In genomic region chr8:83774221-83774620, GRCm38 (mm10) we compare ENCODE assay signal across 21 mouse cellular contexts. TPM values are rescaled to one million over a fixed set of nuclear protein-coding genes. Genes with fewer than 3 reads are reported as not detected.
DNase-seq lines count a peak whose midpoint lies in the region; ATAC-seq and TF ChIP-seq lines count a peak whose summit lies in the region.
"Had no signal": no experiment of that assay in that cellular context is flagged by ENCODE, and none has a peak within 500 bp of the region (broad histone marks: within the 10 kb centered on the region; RNA-seq: fewer than 3 reads in every experiment).

No protein-coding gene starts in this region.

- no peak overlapping the region for H3K4me2 ChIP-seq in liver, postnatal 0 days (ENCODE audit: low read depth, low read length)
- H3K4me2 ChIP-seq: forebrain, embryonic 12.5 days; heart, embryonic 15.5 days; midbrain, embryonic 12.5 days had no signal

- ATAC-seq in liver, postnatal 0 days, result no peak
- ATAC-seq: hindbrain, embryonic 16.5 days; lung, postnatal 0 days had no signal

- peak; percentile 35 for DNase-seq in embryo, embryonic 10 days (ENCODE audit: low spot score)
- DNase-seq in embryo, embryonic 9.5 days (ENCODE audit: extremely low spot score), result no peak
- no peak for DNase-seq in liver, adult 2 months (ENCODE audit: extremely low read depth, low read depth, low spot score)
- DNase-seq in liver, postnatal 0 days, result no peak
- peak; percentile 19 for DNase-seq in brain, adult 2 months (ENCODE audit: low read depth, low spot score)
- DNase-seq in mesoderm, embryonic 11.5 days (ENCODE audit: low read depth, low spot score), result peak; percentile 81
- DNase-seq in cerebellum, adult 9-11 months, result no peak
- no peak for DNase-seq in frontal cortex, postnatal 25 days (ENCODE audit: low spot score in 2 of 2)
- DNase-seq: adrenal gland, adult 8-10 months; gastrocnemius, postnatal 14 days; heart, postnatal 4 days; kidney, adult 18-20 months; right cerebral cortex, postnatal 25 days had no signal

- H3K79me2 ChIP-seq in liver, adult 2 months (ENCODE audit: control insufficient read depth, insufficient read depth, low read length), result no peaks in the 10 kb centered on the region

- 93% methylated on average over 2 of the region's 2 CpGs for WGBS in liver, adult 2 months
- 93% methylated on average over 2 of the region's 2 CpGs for WGBS in liver, postnatal 0 days (ENCODE audit: insufficient replicate concordance)

- 0 out of 2 replicates have a peak overlapping the region, but pooled peaks have one; percentile 10 for H3K27ac ChIP-seq in liver, adult 2 months (replicated peaks; ENCODE audit: insufficient read depth, low read depth, low read length)
- no peak overlapping the region for H3K27ac ChIP-seq in liver, postnatal 0 days (ENCODE audit: low read depth)
- H3K27ac ChIP-seq: forebrain, embryonic 12.5 days; heart, embryonic 15.5 days; layer of hippocampus, adult 2 months; liver, embryonic 15.5 days; midbrain, embryonic 12.5 days; stomach, postnatal 0 days had no signal

- H3K4me1 ChIP-seq in liver, adult 2 months (ENCODE audit: control insufficient read depth, insufficient read depth, low read length), result peaks cover 6% of the 10 kb centered on the region; the same call in 1 of the 2 replicates
- H3K4me1 ChIP-seq in liver, postnatal 0 days (ENCODE audit: insufficient read depth), result peaks cover 10% of the 10 kb centered on the region

- no peak for TF ChIP-seq CTCF in liver, adult 2 months (IDR thresholded peaks at IDR 0.05; ENCODE audit: low read depth, low read length)
- no peak for TF ChIP-seq CTCF in liver, postnatal 0 days (IDR thresholded peaks at IDR 0.05; ENCODE audit: low read depth)

- TF ChIP-seq POLR2A in liver, adult 2 months (IDR thresholded peaks at IDR 0.05; ENCODE audit: extremely low read depth, insufficient read depth, low read length), result no peak

- no peaks in the 10 kb centered on the region for H3K27me3 ChIP-seq in liver, adult 2 months (ENCODE audit: control insufficient read depth, insufficient read depth, low read length)
- no peaks in the 10 kb centered on the region for H3K27me3 ChIP-seq in liver, postnatal 0 days (ENCODE audit: insufficient read depth, low read length)
- H3K27me3 ChIP-seq: heart, embryonic 15.5 days; liver, embryonic 15.5 days had no signal

- TF ChIP-seq EP300 in liver, postnatal 0 days (IDR thresholded peaks at IDR 0.05; ENCODE audit: low read depth), result no peak

- H3K9ac ChIP-seq in liver, adult 2 months (ENCODE audit: low read depth, low read length), result no peak overlapping the region
- no peak overlapping the region for H3K9ac ChIP-seq in liver, postnatal 0 days (replicated peaks)
- H3K9ac ChIP-seq: forebrain, embryonic 12.5 days; heart, embryonic 15.5 days; liver, embryonic 15.5 days; midbrain, embryonic 12.5 days had no signal

- H3K4me3 ChIP-seq in liver, adult 2 months (ENCODE audit: insufficient read depth, low read depth, low read length), result no peak overlapping the region
- no peak overlapping the region for H3K4me3 ChIP-seq in liver, postnatal 0 days (ENCODE audit: low read depth, low read length)
- H3K4me3 ChIP-seq: forebrain, embryonic 12.5 days; heart, embryonic 15.5 days; layer of hippocampus, adult 2 months; liver, embryonic 15.5 days; midbrain, embryonic 12.5 days had no signal

- H3K36me3 ChIP-seq in liver, adult 2 months (ENCODE audit: control insufficient read depth, insufficient read depth, low read length), result no peaks in the 10 kb centered on the region
- no peaks in the 10 kb centered on the region for H3K36me3 ChIP-seq in liver, postnatal 0 days (replicated peaks; ENCODE audit: insufficient read depth, low read length)
- H3K36me3 ChIP-seq: forebrain, embryonic 12.5 days; heart, embryonic 15.5 days; liver, embryonic 15.5 days; midbrain, embryonic 12.5 days had no signal

- H3K9me3 ChIP-seq in liver, postnatal 0 days (ENCODE audit: low read length), result no peaks in the 10 kb centered on the region
- H3K9me3 ChIP-seq: forebrain, embryonic 12.5 days; heart, embryonic 15.5 days; liver, embryonic 15.5 days; midbrain, embryonic 12.5 days had no signal

RNA-seq across cellular contexts. Expression of gene Adgre5, which starts 33.1 kb away (rescaled TPM):
- total RNA-seq in liver, adult 2 months (2014; rRNA removed), result 20.8 and 21.2 TPM in 2 replicates
- polyA plus RNA-seq in liver, adult 2 months (2012; rRNA removed), result 9.7 and 17.9 TPM in 2 replicates
- polyA plus RNA-seq in liver, postnatal 0 days (2015; fragmentation: Nextera tagmentation; extraction: Ambion mirVana), result 14.5 and 15.7 TPM in 2 replicates

RNA-seq across cellular contexts. Expression of gene Ddx39, which starts 59.2 kb away (rescaled TPM):
- total RNA-seq in liver, adult 2 months (2014; rRNA removed), result 13.5 and 19.2 TPM in 2 replicates
- 14.3 and 17.2 TPM in 2 replicates for polyA plus RNA-seq in liver, adult 2 months (2012; rRNA removed)
- polyA plus RNA-seq in liver, postnatal 0 days (2015; fragmentation: Nextera tagmentation; extraction: Ambion mirVana), result 68.5 and 80.9 TPM in 2 replicates

Comparison
In these comparisons a context has a peak if more than half of its experiments do, and no peak if none do; other contexts are left out.
1. DNase-seq: peak in embryo, embryonic 10 days (single experiment), brain, adult 2 months (single experiment) and mesoderm, embryonic 11.5 days (single experiment); none in embryo, embryonic 9.5 days (single experiment), liver, adult 2 months (single experiment), liver, postnatal 0 days (single experiment), cerebellum, adult 9-11 months (single experiment) and frontal cortex, postnatal 25 days (0 of 2).